8 mouse cellular contexts compared by ENCODE assay signal in genomic region chr9:121928498-121928897, GRCm38 (mm10). TPM values are rescaled to one million over a fixed set of nuclear protein-coding genes. Genes with fewer than 3 reads are reported as not detected.
DNase-seq lines count a peak whose midpoint lies in the region; ATAC-seq and TF ChIP-seq lines count a peak whose summit lies in the region.

No protein-coding gene starts in this region.

- no peaks in the 10 kb centered on the region for H3K27me3 ChIP-seq in forebrain, embryonic 10.5 days (ENCODE audit: poor library complexity, severe bottlenecking)
- H3K27me3 ChIP-seq in forebrain, embryonic 12.5 days, result peaks cover 6% of the 10 kb centered on the region; the same call in 1 of the 2 replicates
- H3K27me3 ChIP-seq in testis, adult 2 months (ENCODE audit: control insufficient read depth, insufficient read depth, low read length), result no peaks in the 10 kb centered on the region

- TF ChIP-seq POLR2A in testis, adult 2 months (IDR thresholded peaks at IDR 0.05; ENCODE audit: control insufficient read depth, low read depth, low read length), result no peak

- no peak overlapping the region for H3K9ac ChIP-seq in forebrain, embryonic 12.5 days

- TF ChIP-seq CTCF in testis, adult 2 months (IDR thresholded peaks at IDR 0.05; ENCODE audit: control insufficient read depth, insufficient read depth, insufficient replicate concordance, low read depth, low read length), result peak; percentile 87; the same call in 1 of the 2 replicates

- no peak overlapping the region for H3K27ac ChIP-seq in forebrain, embryonic 10.5 days
- H3K27ac ChIP-seq in forebrain, embryonic 12.5 days, result no peak overlapping the region
- H3K27ac ChIP-seq in testis, adult 2 months (ENCODE audit: control insufficient read depth, insufficient read depth, low read depth, low read length), result no peak overlapping the region

- peak; percentile 38 for DNase-seq in forebrain, embryonic 10.5 days (ENCODE audit: extremely low spot score, low spot score)
- DNase-seq in testis, postnatal 14 days (ENCODE audit: low spot score), result no peak
- DNase-seq in embryo, embryonic 10 days (ENCODE audit: low spot score), result peak; percentile 50
- peak; percentile 67 for DNase-seq in kidney, postnatal 10 days
- peak; percentile 59 for DNase-seq in lung, postnatal 14 days
- DNase-seq in spleen, adult 18-20 months, result peak; percentile 70 to 76

- H3K36me3 ChIP-seq in forebrain, embryonic 10.5 days (replicated peaks), result no peaks in the 10 kb centered on the region
- no peaks in the 10 kb centered on the region for H3K36me3 ChIP-seq in forebrain, embryonic 12.5 days (replicated peaks)
- H3K36me3 ChIP-seq in testis, adult 2 months (ENCODE audit: control insufficient read depth, insufficient read depth, low read length), result no peaks in the 10 kb centered on the region

- ATAC-seq in forebrain, embryonic 12.5 days (ENCODE audit: low FRiP score), result no peak

- no peaks in the 10 kb centered on the region for H3K9me3 ChIP-seq in forebrain, embryonic 10.5 days
- H3K9me3 ChIP-seq in forebrain, embryonic 12.5 days, result no peaks in the 10 kb centered on the region

- no peak overlapping the region for H3K4me3 ChIP-seq in forebrain, embryonic 10.5 days
- H3K4me3 ChIP-seq in forebrain, embryonic 12.5 days (replicated peaks), result no peak overlapping the region
- no peak overlapping the region for H3K4me3 ChIP-seq in testis, adult 2 months (ENCODE audit: control insufficient read depth, low read depth, low read length)

- H3K4me2 ChIP-seq in forebrain, embryonic 12.5 days, result no peak overlapping the region

- 18% methylated on average over 2 of the region's 2 CpGs for WGBS in forebrain, embryonic 10.5 days
- WGBS in forebrain, embryonic 12.5 days, result 24% methylated on average over 2 of the region's 2 CpGs

- peaks cover 7% of the 10 kb centered on the region for H3K4me1 ChIP-seq in forebrain, embryonic 10.5 days
- no peaks in the 10 kb centered on the region for H3K4me1 ChIP-seq in forebrain, embryonic 12.5 days
- no peaks in the 10 kb centered on the region for H3K4me1 ChIP-seq in testis, adult 2 months (ENCODE audit: control insufficient read depth, insufficient read depth, low read length)

RNA-seq across cellular contexts. Expression of gene Cyp8b1, which starts 12.4 kb away (rescaled TPM):
- polyA plus RNA-seq in forebrain, embryonic 10.5 days (2016; fragmentation: Nextera tagmentation; extraction: Ambion mirVana), result not detected in 2 replicates
- polyA plus RNA-seq in forebrain, embryonic 12.5 days (2016; fragmentation: Nextera tagmentation; extraction: Ambion mirVana), result not detected in 2 replicates
- polyA plus RNA-seq in testis, adult 2 months (2012; rRNA removed), result not detected in 2 replicates

RNA-seq across cellular contexts. Expression of gene Fam198a, which starts 22.3 kb away (rescaled TPM):
- 0.41 and 0.58 TPM in 2 replicates for polyA plus RNA-seq in forebrain, embryonic 10.5 days (2016; fragmentation: Nextera tagmentation; extraction: Ambion mirVana)
- polyA plus RNA-seq in forebrain, embryonic 12.5 days (2016; fragmentation: Nextera tagmentation; extraction: Ambion mirVana), result 1.2 and 1.3 TPM in 2 replicates
- 0.54 and 0.70 TPM in 2 replicates for polyA plus RNA-seq in testis, adult 2 months (2012; rRNA removed)

RNA-seq across cellular contexts. Expression of gene Ackr2, which starts 30.3 kb away (rescaled TPM):
- 0.42 and 0.50 TPM in 2 replicates for polyA plus RNA-seq in forebrain, embryonic 10.5 days (2016; fragmentation: Nextera tagmentation; extraction: Ambion mirVana)
- 0.89 and 1.2 TPM in 2 replicates for polyA plus RNA-seq in forebrain, embryonic 12.5 days (2016; fragmentation: Nextera tagmentation; extraction: Ambion mirVana)
- polyA plus RNA-seq in testis, adult 2 months (2012; rRNA removed), result 0.32 and 0.59 TPM in 2 replicates
